Mouse (Mus musculus): ENCODE measurements around the gene Kcnk5. TPM values are rescaled to one million over a fixed set of nuclear protein-coding genes. Genes with fewer than 3 reads are reported as not detected.

Gene Kcnk5
- polyA plus RNA-seq, 1 experiment from 2014 or later, result 8.7 TPM

GRCm38 (mm10) chr14:20149127-20150080 is 32.2 kb downstream of the Kcnk5 start:
- H3K4me1 ChIP-seq (ENCODE audit: control insufficient read depth, insufficient read depth, low read length), result no peaks in the 10 kb centered on the region
- no peak overlapping the region for H3K4me3 ChIP-seq (replicated peaks; ENCODE audit: low read length)
- H3K36me3 ChIP-seq (ENCODE audit: control insufficient read depth, insufficient read depth, low read length), result no peaks in the 10 kb centered on the region
- WGBS, result 73% methylated on average over 22 of the region's 22 CpGs
- ATAC-seq (ENCODE audit: insufficient read depth, low FRiP score), result no peak
- no peaks in the 10 kb centered on the region for H3K9me3 ChIP-seq (replicated peaks; ENCODE audit: control insufficient read depth, low read length)
- no peaks in the 10 kb centered on the region for H3K27me3 ChIP-seq (ENCODE audit: control insufficient read depth, insufficient read depth, low read length)
- H3K9ac ChIP-seq (ENCODE audit: low read length), result no peak overlapping the region
- no peak overlapping the region for H3K27ac ChIP-seq (ENCODE audit: low read length)
- no peak overlapping the region for H3K4me2 ChIP-seq (ENCODE audit: low read depth, low read length)

GRCm38 (mm10) chr14:20148514-20148913 is 33.1 kb downstream of the Kcnk5 start:
- H3K27me3 ChIP-seq (ENCODE audit: control insufficient read depth, insufficient read depth, low read length), result no peaks in the 10 kb centered on the region
- no peak overlapping the region for H3K27ac ChIP-seq (ENCODE audit: low read length)
- no peak overlapping the region for H3K4me3 ChIP-seq (replicated peaks; ENCODE audit: low read length)
- ATAC-seq (ENCODE audit: insufficient read depth, low FRiP score), result no peak
- H3K36me3 ChIP-seq (ENCODE audit: control insufficient read depth, insufficient read depth, low read length), result no peaks in the 10 kb centered on the region
- no peak overlapping the region for H3K9ac ChIP-seq (ENCODE audit: low read length)
- 65% methylated on average over 11 of the region's 11 CpGs for WGBS
- H3K4me1 ChIP-seq (ENCODE audit: control insufficient read depth, insufficient read depth, low read length), result 0 out of 2 replicates have a peak, but pooled peaks cover 2% of the 10 kb centered on the region
- H3K9me3 ChIP-seq (replicated peaks; ENCODE audit: control insufficient read depth, low read length), result no peaks in the 10 kb centered on the region
- H3K4me2 ChIP-seq (ENCODE audit: low read depth, low read length), result no peak overlapping the region

DNA sequence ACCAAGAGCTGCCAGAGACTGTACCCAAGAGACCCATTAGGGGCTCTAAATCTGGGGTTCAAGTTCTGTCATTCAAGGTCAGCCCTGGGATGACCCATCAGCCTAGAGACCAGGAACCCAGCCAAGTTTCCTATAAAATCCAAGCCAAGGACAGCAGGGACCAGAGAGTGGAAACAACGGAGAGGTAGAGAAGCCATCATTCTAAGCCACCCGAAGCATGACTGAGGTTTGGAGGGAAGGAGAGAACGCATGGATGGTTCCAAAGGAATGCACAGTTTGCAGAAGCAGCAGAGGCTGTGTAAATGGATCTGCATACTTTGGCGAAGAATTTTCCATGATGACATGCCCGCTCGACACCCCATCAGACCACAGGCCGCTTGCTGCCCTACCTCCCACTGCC is 33.8 kb downstream of the Kcnk5 start:
- no peak overlapping the region for H3K9ac ChIP-seq (ENCODE audit: low read length)
- H3K36me3 ChIP-seq (ENCODE audit: control insufficient read depth, insufficient read depth, low read length), result no peaks in the 10 kb centered on the region
- no peak overlapping the region for H3K4me2 ChIP-seq (ENCODE audit: low read depth, low read length)
- ATAC-seq (ENCODE audit: insufficient read depth, low FRiP score), result no peak
- WGBS, result 80% methylated on average over 7 of the region's 7 CpGs
- H3K4me3 ChIP-seq (replicated peaks; ENCODE audit: low read length), result no peak overlapping the region
- 0 out of 2 replicates have a peak, but pooled peaks cover 2% of the 10 kb centered on the region for H3K4me1 ChIP-seq (ENCODE audit: control insufficient read depth, insufficient read depth, low read length)
- no peaks in the 10 kb centered on the region for H3K9me3 ChIP-seq (replicated peaks; ENCODE audit: control insufficient read depth, low read length)
- H3K27ac ChIP-seq (ENCODE audit: low read length), result no peak overlapping the region
- H3K27me3 ChIP-seq (ENCODE audit: control insufficient read depth, insufficient read depth, low read length), result no peaks in the 10 kb centered on the region

DNA sequence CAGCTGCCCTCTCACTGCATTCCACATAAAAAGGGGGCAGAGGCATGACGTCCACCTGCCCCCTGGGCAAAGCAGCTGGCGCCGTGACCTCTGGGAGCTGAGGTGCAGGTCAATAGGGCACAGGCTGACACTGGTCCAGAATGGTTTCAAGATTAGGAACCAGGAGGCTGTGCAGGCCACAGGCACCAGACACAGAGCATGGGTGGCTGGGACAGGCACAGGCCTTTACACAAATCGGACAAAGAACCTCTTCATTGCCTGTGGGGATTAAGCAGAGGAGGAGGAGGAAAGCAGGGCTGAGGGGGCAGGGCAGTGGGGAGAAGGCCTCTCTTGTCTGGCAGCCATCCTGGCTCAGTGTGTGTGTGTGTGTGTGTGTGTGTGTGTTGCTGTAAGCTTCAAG is 37.5 kb downstream of the Kcnk5 start:
- Histone ChIP-seq H3K9me3 (replicated peaks; ENCODE audit: control insufficient read depth, low read length) (no peaks in the 10 kb centered on the region), H3K4me2 (ENCODE audit: low read depth, low read length) (no peak overlapping the region), H3K27me3 (ENCODE audit: control insufficient read depth, insufficient read depth, low read length) (no peaks in the 10 kb centered on the region), H3K36me3 (ENCODE audit: control insufficient read depth, insufficient read depth, low read length) (no peaks in the 10 kb centered on the region), H3K27ac (ENCODE audit: low read length) (peak overlapping the region; percentile 1; the same call in 1 of the 2 replicates), H3K9ac (ENCODE audit: low read length) (no peak overlapping the region), H3K4me3 (replicated peaks; ENCODE audit: low read length) (no peak overlapping the region), H3K4me1 (ENCODE audit: control insufficient read depth, insufficient read depth, low read length) (0 out of 2 replicates have a peak, but pooled peaks cover 2% of the 10 kb centered on the region)
- 62% methylated on average over 4 of the region's 4 CpGs for WGBS
- ATAC-seq (ENCODE audit: insufficient read depth, low FRiP score), result no peak; the same call in 1 of the 2 replicates

GRCm38 (mm10) chr14:20138484-20139355 is 42.9 kb downstream of the Kcnk5 start, which contains the start of gene Saysd1:
Gene Saysd1, minus strand, starts transcription at chr14:20138534.
- Histone ChIP-seq H3K27ac (ENCODE audit: low read length) (no peak within 1 kb of the TSS), H3K27me3 (ENCODE audit: control insufficient read depth, insufficient read depth, low read length) (no peaks in the 10 kb centered on the region), H3K4me3 (replicated peaks; ENCODE audit: low read length) (no peak within 1 kb of the TSS), H3K9me3 (replicated peaks; ENCODE audit: control insufficient read depth, low read length) (no peaks in the 10 kb centered on the region), H3K36me3 (ENCODE audit: control insufficient read depth, insufficient read depth, low read length) (no peaks in the 10 kb centered on the region), H3K4me1 (ENCODE audit: control insufficient read depth, insufficient read depth, low read length) (no peaks in the 10 kb centered on the region), H3K4me2 (ENCODE audit: low read depth, low read length) (no peak within 1 kb of the TSS), H3K9ac (ENCODE audit: low read length) (no peak within 1 kb of the TSS)
- no peak for ATAC-seq (ENCODE audit: insufficient read depth, low FRiP score)
- 83% methylated on average over 16 of the region's 16 CpGs for WGBS

- no peaks in the 10 kb centered on the region for H3K4me1 ChIP-seq (ENCODE audit: control insufficient read depth, insufficient read depth, low read length)
- H3K27ac ChIP-seq (ENCODE audit: low read length), result 0 out of 2 replicates have a peak overlapping the region, but pooled peaks have one; percentile 23
- peak; percentile 54; the same call in 1 of the 2 replicates for ATAC-seq (ENCODE audit: insufficient read depth, low FRiP score)
- H3K4me3 ChIP-seq (replicated peaks; ENCODE audit: low read length), result no peak overlapping the region
- no peaks in the 10 kb centered on the region for H3K9me3 ChIP-seq (replicated peaks; ENCODE audit: control insufficient read depth, low read length)
- H3K4me2 ChIP-seq (ENCODE audit: low read depth, low read length), result no peak overlapping the region
- 83% methylated on average over 10 of the region's 10 CpGs for WGBS
- H3K36me3 ChIP-seq (ENCODE audit: control insufficient read depth, insufficient read depth, low read length), result no peaks in the 10 kb centered on the region
- H3K9ac ChIP-seq (ENCODE audit: low read length), result no peak overlapping the region
- H3K27me3 ChIP-seq (ENCODE audit: control insufficient read depth, insufficient read depth, low read length), result no peaks in the 10 kb centered on the region
Measured at GRCm38 (mm10) chr14:20134965-20135671, 46.5 kb downstream of the Kcnk5 start.

DNA sequence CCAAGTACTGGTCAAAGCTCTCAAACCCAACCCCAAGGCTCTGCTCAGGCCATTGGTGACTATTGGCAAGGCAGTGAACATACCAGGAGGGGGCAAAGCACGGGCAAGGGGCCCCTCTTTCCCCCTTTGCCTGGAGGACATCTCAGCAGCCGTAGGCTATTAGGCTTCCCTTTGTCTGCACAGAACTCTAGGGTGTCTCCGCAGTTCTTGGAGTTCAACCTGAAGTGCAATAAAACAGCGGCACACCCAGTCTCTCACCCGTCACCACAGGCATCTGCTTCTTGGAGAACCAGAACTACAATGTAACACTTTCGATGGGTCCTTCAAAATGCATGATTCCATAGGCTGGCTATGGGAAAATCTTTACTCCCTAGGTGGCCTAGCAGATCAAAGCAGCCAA is 53.4 kb downstream of the Kcnk5 start:
- Histone ChIP-seq H3K36me3 (ENCODE audit: control insufficient read depth, insufficient read depth, low read length) (no peaks in the 10 kb centered on the region), H3K9me3 (replicated peaks; ENCODE audit: control insufficient read depth, low read length) (no peaks in the 10 kb centered on the region), H3K4me2 (ENCODE audit: low read depth, low read length) (no peak overlapping the region), H3K4me1 (ENCODE audit: control insufficient read depth, insufficient read depth, low read length) (no peaks in the 10 kb centered on the region), H3K27ac (ENCODE audit: low read length) (no peak overlapping the region), H3K4me3 (replicated peaks; ENCODE audit: low read length) (no peak overlapping the region), H3K27me3 (ENCODE audit: control insufficient read depth, insufficient read depth, low read length) (no peaks in the 10 kb centered on the region), H3K9ac (ENCODE audit: low read length) (no peak overlapping the region)
- no peak for ATAC-seq (ENCODE audit: insufficient read depth, low FRiP score)
- WGBS, result 80% methylated on average over 6 of the region's 6 CpGs

GRCm38 (mm10) chr14:20127406-20128087 is 54.1 kb downstream of the Kcnk5 start:
- Histone ChIP-seq H3K4me3 (replicated peaks; ENCODE audit: low read length) (no peak overlapping the region), H3K4me1 (ENCODE audit: control insufficient read depth, insufficient read depth, low read length) (no peaks in the 10 kb centered on the region), H3K27ac (ENCODE audit: low read length) (no peak overlapping the region), H3K4me2 (ENCODE audit: low read depth, low read length) (no peak overlapping the region), H3K9me3 (replicated peaks; ENCODE audit: control insufficient read depth, low read length) (no peaks in the 10 kb centered on the region), H3K9ac (ENCODE audit: low read length) (no peak overlapping the region), H3K27me3 (ENCODE audit: control insufficient read depth, insufficient read depth, low read length) (no peaks in the 10 kb centered on the region), H3K36me3 (ENCODE audit: control insufficient read depth, insufficient read depth, low read length) (no peaks in the 10 kb centered on the region)
- ATAC-seq (ENCODE audit: insufficient read depth, low FRiP score), result no peak
- WGBS, result 77% methylated on average over 15 of the region's 15 CpGs

Measured in stomach, embryonic 16.5 days (tissue).